Mouse (Mus musculus): Measurements from ENCODE around the gene Rhox2c. TPM values are rescaled to one million over a fixed set of nuclear protein-coding genes. Genes with fewer than 3 reads are reported as not detected.

The Rhox2c gene
- not detected for total RNA-seq (2023)

GRCm38 (mm10) chrX:37453380-37453779, at the start of gene Rhox2c:
Rhox2c (plus strand) TSS chrX:37453680.

GRCm38 (mm10) chrX:37411767-37412166, 41.7 kb upstream of the Rhox2c start, which contains the start of gene Rhox2b:
Rhox2b (plus strand) TSS chrX:37412067.

DNA sequence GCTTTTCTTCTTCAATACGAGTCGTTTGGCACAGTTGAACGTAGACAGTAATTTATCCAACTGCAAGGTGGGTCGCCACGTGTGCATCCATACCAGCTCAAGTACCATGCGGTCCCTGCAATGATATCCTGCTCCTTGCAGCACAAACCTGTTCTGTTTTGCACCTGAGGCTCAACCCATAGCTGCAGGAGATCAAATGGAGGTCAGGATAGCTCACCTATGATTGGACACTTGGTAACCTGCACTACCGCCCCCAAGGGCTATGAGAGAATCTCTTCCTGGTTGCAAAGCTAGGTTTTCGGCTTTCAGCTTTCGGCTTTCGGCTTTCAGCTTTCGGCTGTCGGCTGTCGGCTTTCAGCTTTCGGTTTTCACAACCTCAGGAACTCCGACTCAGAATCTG, 21.3 kb upstream of the Rhox2c start, which contains the start of gene Rhox4b:
Gene Rhox4b, plus strand, starts transcription at position 301 of the 400 bp plus-strand sequence.

GRCm38 (mm10) chrX:37458285-37458684, 4.8 kb downstream of the Rhox2c start, which contains the start of gene Rhox3c:
Rhox3c (plus strand) TSS chrX:37458585.

DNA sequence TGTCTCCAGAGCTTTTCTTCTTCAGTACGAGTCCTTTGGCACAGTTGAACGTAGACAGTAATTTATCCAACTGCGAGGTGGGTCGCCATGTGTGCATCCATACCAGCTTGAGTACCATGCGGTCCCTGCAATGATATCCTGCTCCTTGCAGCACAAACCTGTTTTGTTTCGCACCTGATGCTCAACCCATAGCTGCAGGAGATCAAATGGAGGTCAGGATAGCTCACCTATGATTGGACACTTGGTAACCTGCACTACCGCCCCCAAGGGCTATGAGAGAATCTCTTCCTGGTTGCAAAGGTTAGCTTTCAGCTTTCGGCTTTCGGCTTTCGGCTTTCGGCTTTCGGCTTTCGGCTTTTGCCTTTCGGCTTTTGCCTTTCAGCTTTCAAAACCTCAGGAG, 26.6 kb downstream of the Rhox2c start, which contains the start of gene Rhox4c:
Gene Rhox4c, plus strand, starts transcription at position 301 of the 400 bp plus-strand sequence.

GRCm38 (mm10) chrX:37514059-37514458, 60.6 kb downstream of the Rhox2c start, which contains the start of gene Rhox4d:
Rhox4d (plus strand) TSS chrX:37514359.

Other genes starting within 250 kb of the Rhox2c start
- gene Gm9, start 242.6 kb upstream of the Rhox2c start, total RNA-seq (2023) = not detected
- gene Rhox1, start 231.4 kb upstream of the Rhox2c start, total RNA-seq (2023) = not detected
- gene Rhox2a, start 208.7 kb upstream of the Rhox2c start, total RNA-seq (2023) = not detected
- not detected for gene Rhox3a, start 203.8 kb upstream of the Rhox2c start, total RNA-seq (2023)
- gene Rhox4a, start 188.3 kb upstream of the Rhox2c start, total RNA-seq (2023) = not detected
- gene Rhox3a2, start 73.7 kb upstream of the Rhox2c start, total RNA-seq (2023) = not detected
- not detected for gene Rhox4a2, start 62.8 kb upstream of the Rhox2c start, total RNA-seq (2023)
- gene Rhox2b, start 41.6 kb upstream of the Rhox2c start, total RNA-seq (2023) = not detected
- not detected for gene Rhox4b, start 21.2 kb upstream of the Rhox2c start, total RNA-seq (2023)
- not detected for gene Rhox3c, start 4.9 kb downstream of the Rhox2c start, total RNA-seq (2023)
- gene Rhox4c, start 26.7 kb downstream of the Rhox2c start, total RNA-seq (2023) = not detected
- gene Rhox2d, start 39.7 kb downstream of the Rhox2c start, total RNA-seq (2023) = not detected
- not detected for gene Rhox4d, start 60.7 kb downstream of the Rhox2c start, total RNA-seq (2023)
- not detected for gene Rhox2e, start 76.8 kb downstream of the Rhox2c start, total RNA-seq (2023)
- not detected for gene Rhox3e, start 88.3 kb downstream of the Rhox2c start, total RNA-seq (2023)
- not detected for gene Rhox4e, start 103.7 kb downstream of the Rhox2c start, total RNA-seq (2023)
- not detected for gene Rhox2f, start 117.7 kb downstream of the Rhox2c start, total RNA-seq (2023)
- not detected for gene Rhox3f, start 127.3 kb downstream of the Rhox2c start, total RNA-seq (2023)
- gene Rhox4f, start 154.0 kb downstream of the Rhox2c start, total RNA-seq (2023) = not detected
- gene Rhox3g, start 174.9 kb downstream of the Rhox2c start, total RNA-seq (2023) = not detected
- gene Rhox2g, start 189.8 kb downstream of the Rhox2c start, total RNA-seq (2023) = not detected
- not detected for gene Rhox4g, start 197.6 kb downstream of the Rhox2c start, total RNA-seq (2023)
- gene Rhox3h, start 215.1 kb downstream of the Rhox2c start, total RNA-seq (2023) = not detected
- not detected for gene Rhox2h, start 219.6 kb downstream of the Rhox2c start, total RNA-seq (2023)